Mouse (Mus musculus) layer of hippocampus, adult 2 months (tissue): ENCODE measurements around the gene Tusc2. TPM values are rescaled to one million over a fixed set of nuclear protein-coding genes. Genes with fewer than 3 reads are reported as not detected.
A peak's percentile ranks its signal among the peaks of the same experiment; 100 is the strongest.

Experiments
- DNase-seq, 2 experiments: peaks; one replicate each; pipeline ENCODE4 v3.0.0; 2022; ENCODE audit warnings: low spot score in 2 of 2
- H3K27ac ChIP-seq: fragments of 200-600 bp; 2 replicates; pipeline ENCODE4 v1.8.1; 2022
- H3K4me3 ChIP-seq: fragments of 200-600 bp; 2 replicates; pipeline ENCODE4 v1.8.1; 2022; ENCODE audit warnings: mild to moderate bottlenecking
- CTCF ChIP-seq: fragments of 200-600 bp; conservative IDR thresholded peaks from 2 replicates; pipeline ENCODE4 v1.8.1; 2022; ENCODE audit warnings: antibody characterized with exemption, mild to moderate bottlenecking, moderate library complexity
- total RNA-seq, 2 experiments: library from RNA; stranded (reverse); gene quantifications; 2 replicates each; pipeline ENCODE4 v1.2.3; 2021

The Tusc2 gene
- total RNA-seq, 2 experiments from 2014 or later: 77.2 to 83.1 TPM

DNA sequence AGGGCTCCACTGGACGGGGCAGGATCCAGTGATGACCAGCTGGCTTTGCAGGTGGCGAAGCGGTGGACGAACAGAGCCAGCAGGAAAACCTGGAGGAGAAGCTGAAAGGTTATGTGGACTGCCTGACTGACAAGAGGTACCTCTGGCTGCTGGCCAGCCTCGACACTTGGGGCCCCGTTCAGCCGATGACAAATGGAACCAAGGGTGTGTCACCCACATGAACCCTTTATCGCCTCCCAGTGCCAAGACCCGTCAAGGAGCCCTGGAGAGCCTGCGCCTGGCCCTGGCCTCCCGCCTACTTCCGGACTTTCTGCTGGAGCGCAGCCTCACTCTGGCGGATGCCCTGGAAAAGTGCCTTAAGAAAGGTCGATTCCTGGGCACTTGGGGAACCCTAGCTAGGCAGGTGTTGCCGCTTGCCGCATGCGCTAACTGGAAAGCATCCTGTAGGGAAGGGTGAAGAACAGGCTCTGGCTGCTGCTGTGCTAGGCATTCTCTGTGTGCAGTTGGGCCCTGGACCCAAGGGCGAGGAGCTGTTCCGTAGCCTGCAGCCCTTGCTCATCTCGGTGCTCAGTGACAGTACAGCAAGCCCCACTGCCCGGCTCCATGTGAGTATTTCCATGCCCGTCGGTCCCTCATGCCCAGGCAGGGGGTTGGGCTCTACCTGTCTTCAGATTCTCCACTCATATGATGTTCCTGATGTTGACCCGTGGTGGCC, 27.2 kb downstream of the Tusc2 start:
- no peak for TF ChIP-seq CTCF
- H3K4me3 ChIP-seq: no peak overlapping the region

DNA sequence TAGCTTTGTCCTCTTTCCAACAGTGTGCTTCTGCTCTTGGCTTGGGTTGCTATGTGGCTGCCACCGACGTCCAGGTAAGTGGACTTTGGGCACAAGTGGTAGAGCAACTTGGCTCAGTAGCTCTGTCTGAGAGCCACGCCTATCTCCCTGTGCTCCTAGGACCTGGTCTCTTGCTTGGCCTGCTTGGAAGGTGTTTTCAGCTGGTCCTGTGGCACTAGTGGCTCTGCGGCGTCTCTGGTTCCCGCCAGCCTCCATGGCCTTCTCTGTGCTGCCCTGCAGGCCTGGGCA, 27.7 kb downstream of the Tusc2 start:
- Histone ChIP-seq H3K27ac (no peak overlapping the region), H3K4me3 (no peak overlapping the region)
- DNase-seq: no peak
- no peak for TF ChIP-seq CTCF

More for the DNA sequence above, 27.2 kb downstream of the Tusc2 start:
- DNase-seq: no peak
- H3K27ac ChIP-seq: no peak overlapping the region

DNA sequence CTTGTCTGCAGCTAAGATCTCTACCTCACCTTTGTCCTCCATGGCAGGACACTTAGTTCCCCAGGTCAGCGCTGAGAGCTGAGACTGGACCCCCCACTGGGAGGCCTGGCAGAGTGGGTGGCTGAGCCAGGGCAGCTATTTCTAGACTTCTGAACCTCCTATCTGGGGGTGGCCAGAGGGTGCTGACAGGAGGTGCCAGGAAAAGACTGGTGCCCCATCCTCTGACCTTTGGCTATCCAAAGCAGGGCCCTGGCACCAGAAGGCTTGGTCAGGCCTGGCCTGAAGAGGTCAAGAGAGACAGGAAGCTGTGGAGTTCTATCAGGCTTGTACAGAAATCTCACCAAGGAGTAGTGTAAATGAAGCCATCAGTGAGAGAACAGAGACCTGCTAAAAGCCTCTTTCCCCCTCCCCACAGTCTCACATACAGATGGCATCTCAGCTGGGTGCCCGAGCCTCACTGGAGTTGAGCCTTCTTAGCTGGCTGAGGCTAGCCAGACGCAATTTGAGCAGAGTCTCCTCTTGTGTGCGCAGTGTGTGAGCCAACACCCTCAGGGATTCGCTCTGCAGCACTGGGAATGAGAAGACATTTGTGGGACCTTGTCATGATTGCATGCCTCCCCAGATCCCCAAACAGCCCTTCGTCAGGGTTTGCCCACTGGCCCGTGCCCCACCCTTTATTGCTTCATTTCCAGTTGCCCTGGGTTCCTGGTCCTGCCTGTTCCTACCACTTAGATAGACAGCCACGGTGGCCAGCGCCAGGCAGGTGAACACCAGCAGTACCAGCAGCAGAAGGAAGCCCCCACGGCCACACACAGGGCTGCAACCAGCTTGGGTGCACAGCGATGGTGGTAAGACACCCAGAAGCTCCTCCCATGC, 30.3 kb downstream of the Tusc2 start:
- Histone ChIP-seq H3K4me3 (no peak overlapping the region), H3K27ac (no peak overlapping the region)
- TF ChIP-seq CTCF: no peak
- no peak for DNase-seq

DNA sequence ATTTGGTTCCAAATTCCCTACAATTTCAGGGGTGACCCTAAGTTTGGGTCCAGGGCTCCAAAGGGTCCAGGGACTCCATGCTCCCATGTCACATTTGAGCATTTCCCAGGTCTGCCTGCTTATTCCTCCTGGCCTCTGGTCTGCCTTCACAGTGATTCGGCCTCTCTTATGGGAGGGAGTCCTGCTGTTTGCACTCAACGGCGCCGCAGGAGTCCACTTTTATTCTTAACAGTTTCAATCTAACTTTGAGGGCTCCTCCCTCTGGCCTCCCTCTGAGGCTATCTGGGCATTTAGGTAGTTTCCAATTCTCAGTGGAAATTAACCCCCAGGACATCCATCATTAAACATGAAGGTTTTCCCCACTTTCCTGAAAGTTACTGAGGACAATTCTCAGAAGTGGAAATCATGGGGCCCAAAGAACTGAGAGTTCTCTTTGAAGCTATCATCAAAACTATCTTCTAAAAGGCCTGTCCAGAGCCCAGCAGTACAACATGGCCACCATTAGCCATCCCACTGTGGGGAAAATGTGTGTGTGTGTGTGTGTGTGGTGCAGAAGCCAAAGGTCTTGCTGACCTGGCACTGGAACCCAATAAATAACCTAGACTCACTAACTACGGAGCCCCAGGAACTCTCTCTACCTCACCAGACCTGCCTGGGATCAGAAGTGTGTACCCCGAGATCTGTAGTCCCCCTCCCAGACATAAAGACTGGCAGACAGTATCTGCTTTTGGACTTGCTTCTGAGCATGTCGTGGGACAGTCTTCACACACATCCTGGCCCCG, 31.4 kb downstream of the Tusc2 start:
- no peak overlapping the region for H3K4me3 ChIP-seq
- no peak for TF ChIP-seq CTCF
- no peak for DNase-seq
- no peak overlapping the region for H3K27ac ChIP-seq

DNA sequence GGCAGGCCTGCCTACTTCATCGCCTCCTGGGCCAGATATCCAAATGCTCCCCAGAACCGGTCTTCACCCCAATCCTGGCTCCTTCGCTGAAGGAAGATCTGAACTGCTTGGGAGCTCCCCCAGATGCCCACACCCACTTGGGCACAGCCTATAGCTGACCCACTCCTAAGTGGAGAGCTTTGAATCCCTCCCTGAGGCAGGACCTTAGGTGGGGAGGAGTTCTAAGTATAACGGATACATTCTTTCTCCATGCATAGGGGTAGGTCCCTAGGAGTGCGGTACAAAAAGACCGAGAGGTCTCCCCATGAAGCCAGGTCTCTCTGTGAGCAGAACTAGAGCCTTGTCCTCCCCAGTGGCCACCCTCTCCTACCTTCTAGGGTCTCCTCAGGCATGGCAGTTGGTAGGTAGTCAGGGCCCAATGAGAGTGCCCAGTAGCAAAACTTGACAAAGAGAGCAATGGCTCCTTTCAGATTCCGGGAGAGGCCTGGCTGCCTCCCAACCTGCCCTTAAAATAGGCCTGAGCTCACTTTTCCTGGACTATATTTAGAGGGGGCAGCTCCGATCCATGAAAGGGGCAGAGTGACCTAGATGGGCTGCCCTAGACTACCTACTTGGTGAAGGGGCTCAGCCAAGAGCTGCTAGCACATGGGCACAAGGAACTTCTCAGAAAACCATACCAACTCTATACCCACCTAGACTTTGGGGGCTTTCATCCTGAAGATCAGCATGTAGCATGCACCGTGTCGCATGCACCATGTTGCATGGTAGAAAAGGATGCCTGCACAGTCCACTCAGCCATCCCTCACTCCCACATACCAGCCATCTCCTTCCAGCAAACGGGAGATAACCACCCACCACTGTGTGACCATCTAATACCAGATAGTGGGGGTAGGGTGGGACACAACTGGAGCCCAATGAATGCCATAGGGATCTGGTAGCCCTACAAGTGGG, 33.8 kb downstream of the Tusc2 start:
- Histone ChIP-seq H3K4me3 (no peak overlapping the region), H3K27ac (0 out of 2 replicates have a peak overlapping the region, but pooled peaks have one; percentile 28)
- DNase-seq: no peak
- TF ChIP-seq CTCF: no peak

DNA sequence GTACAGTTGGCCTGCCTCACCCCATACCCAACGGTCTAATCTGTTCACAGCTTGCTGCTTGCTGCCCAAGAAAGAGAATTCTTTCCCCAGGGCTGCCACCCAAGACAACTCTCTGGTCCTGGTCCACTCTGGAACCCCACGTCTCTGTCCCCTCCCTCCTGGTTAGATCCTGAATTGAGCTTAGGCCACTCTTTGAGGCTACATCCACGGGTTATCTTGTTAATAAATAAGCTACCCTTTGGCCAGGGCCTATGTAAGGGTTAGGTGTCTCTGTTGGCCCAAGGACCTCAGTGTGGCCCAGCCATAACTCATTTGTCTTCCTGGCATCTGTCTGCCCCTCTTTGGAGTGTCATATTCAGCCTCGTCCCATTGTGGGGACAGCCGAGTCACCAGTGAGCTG, 35.3 kb downstream of the Tusc2 start:
- Histone ChIP-seq H3K4me3 (no peak overlapping the region), H3K27ac (no peak overlapping the region)
- TF ChIP-seq CTCF: no peak
- DNase-seq: no peak

DNA sequence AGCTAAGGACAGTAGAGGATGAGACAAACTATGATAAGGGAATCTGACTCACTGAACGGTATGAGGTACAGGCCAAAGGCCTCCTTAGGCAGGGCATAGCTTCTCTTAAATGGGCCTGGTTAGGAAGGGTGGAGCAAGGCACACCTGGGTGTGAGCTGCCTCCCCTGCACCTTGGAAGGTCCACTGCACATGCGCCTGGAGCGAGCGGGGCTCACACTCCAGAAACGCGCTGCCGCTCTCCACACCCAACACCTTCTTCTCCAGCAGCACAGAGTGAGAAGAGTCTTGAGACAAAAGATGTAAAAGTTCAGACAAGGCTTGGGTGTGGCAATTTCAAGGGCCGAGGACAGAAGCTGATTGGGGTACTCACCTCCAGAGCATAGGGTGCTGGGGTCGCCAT, 36.4 kb downstream of the Tusc2 start:
- TF ChIP-seq CTCF: no peak

DNA sequence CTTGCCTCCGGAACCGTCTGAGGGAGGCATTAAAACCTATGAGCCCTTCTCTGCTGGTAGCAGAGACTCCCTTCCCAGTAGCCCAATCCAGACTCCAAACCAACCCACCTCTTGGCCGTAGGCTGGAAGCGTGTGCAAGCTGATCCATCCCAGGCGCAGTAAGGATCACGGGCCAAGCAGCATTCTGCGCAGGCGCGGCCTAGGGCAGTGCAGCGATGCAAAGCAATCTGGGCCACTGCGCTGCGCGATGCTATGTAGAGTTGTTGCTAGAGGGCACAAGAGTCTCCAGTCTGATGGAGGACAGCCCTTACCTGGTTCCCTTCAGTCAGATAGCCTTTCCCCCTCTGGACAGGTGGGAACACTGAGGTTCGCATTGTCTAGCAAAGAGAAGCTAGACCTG, 36.8 kb downstream of the Tusc2 start:
- TF ChIP-seq CTCF: no peak
- H3K27ac ChIP-seq: no peak overlapping the region; the same call in 1 of the 2 replicates
- no peak overlapping the region; the same call in 1 of the 2 replicates for H3K4me3 ChIP-seq
- DNase-seq: peak in 1 of 2 experiments; percentile 41

More for the DNA sequence above, 36.4 kb downstream of the Tusc2 start:
- no peak for DNase-seq
- H3K27ac ChIP-seq: no peak overlapping the region; the same call in 1 of the 2 replicates
- no peak overlapping the region; the same call in 1 of the 2 replicates for H3K4me3 ChIP-seq

DNA sequence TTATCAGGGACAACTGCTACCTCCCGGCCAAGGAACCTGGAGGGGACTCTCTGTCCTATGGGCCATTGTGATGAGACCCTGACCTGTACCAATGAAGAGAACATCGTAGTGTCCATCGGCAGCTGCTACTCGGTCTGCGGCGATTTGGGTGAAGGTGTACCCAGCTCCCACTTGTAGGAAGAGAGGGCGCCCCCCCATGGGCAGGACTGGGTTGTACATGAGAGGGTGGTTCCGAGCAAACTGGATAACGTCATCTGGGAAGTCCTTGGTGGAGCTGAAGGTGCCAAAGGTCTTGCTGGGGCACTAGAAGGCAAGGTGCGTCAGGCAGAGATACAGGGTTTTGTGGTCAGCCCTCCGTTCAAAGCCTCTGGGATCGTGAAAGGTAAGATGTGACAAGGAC, 37.7 kb downstream of the Tusc2 start:
- DNase-seq: no peak
- Histone ChIP-seq H3K4me3 (no peak overlapping the region), H3K27ac (no peak overlapping the region)
- peak; percentile 58 for TF ChIP-seq CTCF

DNA sequence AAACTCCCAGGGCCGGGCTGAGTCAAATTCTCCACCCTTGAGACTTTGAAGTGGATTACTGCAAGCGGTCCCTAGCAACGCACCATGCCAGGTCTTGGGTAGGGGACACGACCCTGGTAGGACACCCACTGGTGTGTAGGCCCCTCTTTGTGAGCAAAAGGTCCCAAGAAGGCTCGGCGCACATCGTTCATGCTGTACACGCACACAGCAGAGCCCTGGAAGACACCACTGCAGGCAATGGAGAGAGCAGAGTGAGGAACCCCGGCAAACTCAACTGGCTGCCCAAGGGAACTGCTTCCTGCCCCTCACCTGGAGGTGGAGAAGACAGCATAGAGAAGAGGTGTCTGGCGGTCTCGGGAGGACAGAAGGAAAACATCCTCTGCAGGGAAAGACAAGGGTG, 38.2 kb downstream of the Tusc2 start:
- H3K4me3 ChIP-seq: no peak overlapping the region
- TF ChIP-seq CTCF: no peak
- H3K27ac ChIP-seq: no peak overlapping the region
- no peak for DNase-seq

DNA sequence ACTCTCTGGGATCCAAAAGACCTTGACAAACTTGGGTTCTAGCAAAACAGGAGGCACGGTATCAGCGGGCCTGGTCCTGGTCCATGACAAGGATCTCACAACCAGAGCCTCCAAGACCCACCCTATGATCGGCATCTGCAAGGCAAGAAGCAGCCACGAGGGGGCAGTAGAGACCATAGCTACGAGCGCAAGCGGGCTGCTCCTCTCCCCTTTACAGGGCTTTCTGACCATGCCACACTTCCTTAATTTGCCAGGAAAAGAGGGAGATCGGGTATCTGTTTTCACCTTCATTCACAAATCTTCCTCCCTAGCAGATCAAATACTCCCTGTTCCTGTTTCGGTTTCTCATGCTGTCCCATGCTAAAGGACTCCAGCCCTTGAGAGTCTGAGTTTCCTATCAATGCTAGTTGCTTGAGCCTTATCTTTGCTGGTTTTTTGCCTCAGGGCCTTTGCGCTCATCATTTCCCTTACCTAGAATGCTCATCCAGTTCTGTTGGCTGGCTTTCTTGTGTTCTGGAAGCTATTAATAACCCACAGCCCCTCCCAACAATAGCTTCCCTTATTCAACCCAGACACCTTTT, 39.1 kb downstream of the Tusc2 start:
- H3K27ac ChIP-seq: peak overlapping the region; percentile 63; the same call in 1 of the 2 replicates
- no peak overlapping the region for H3K4me3 ChIP-seq
- DNase-seq: peak; percentile 81 to 96
- TF ChIP-seq CTCF: peak; percentile 99; the same call in 1 of the 2 replicates

DNA sequence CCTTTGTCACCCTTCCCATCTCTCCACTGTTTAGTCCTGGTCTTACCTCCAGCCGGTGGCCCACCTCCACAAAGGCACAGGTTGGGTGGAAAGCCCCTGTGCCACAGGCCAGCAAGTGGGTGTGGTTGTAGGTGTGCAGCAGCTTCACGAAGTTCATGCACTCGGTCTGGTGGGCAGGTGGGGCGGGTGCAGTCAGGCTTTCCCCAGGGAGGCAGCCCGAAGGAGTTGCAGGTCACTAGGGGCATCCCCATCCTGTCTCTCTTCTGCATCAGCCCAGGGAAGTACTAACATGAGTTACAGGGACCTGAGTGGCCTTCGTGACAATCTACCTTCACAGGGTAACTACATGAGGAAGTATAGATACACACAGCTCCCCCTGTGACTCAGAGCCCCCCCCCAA, 40.2 kb downstream of the Tusc2 start:
- no peak for DNase-seq
- Histone ChIP-seq H3K27ac (no peak overlapping the region), H3K4me3 (no peak overlapping the region)
- no peak for TF ChIP-seq CTCF
